Mouse (Mus musculus) testis, adult 2 months (tissue): ENCODE measurements around the gene 9930022D16Rik. TPM values are rescaled to one million over a fixed set of nuclear protein-coding genes. Genes with fewer than 3 reads are reported as not detected.

ENCODE experiments used
- H3K27ac ChIP-seq: fragments of 200-500 bp; 2 replicates; pipeline ENCODE4 v1.5.1; 2012; ENCODE audit warnings: low read depth, low read length; ENCODE audit not compliant: control insufficient read depth, insufficient read depth
- H3K27me3 ChIP-seq: fragments of 200-500 bp; 2 replicates; pipeline ENCODE4 v1.6.1; 2012; ENCODE audit warnings: mild to moderate bottlenecking, low read length, moderate library complexity; ENCODE audit not compliant: control insufficient read depth, insufficient read depth
- H3K36me3 ChIP-seq: fragments of 200-500 bp; 2 replicates; pipeline ENCODE4 v1.6.1; 2012; ENCODE audit warnings: mild to moderate bottlenecking, low read length; ENCODE audit not compliant: control insufficient read depth, insufficient read depth
- H3K4me1 ChIP-seq: fragments of 200-500 bp; 2 replicates; pipeline ENCODE4 v1.6.1; 2012; ENCODE audit warnings: low read length; ENCODE audit not compliant: control insufficient read depth, insufficient read depth
- H3K4me3 ChIP-seq: fragments of 200-500 bp; 2 replicates; pipeline ENCODE4 v1.5.1; 2012; ENCODE audit warnings: low read depth, mild to moderate bottlenecking, low read length, moderate library complexity, mixed read lengths; ENCODE audit not compliant: control insufficient read depth
- CTCF ChIP-seq: fragments of 200-500 bp; IDR thresholded peaks from 2 replicates; pipeline ENCODE4 v1.5.1; 2012; ENCODE audit warnings: low read depth, mild to moderate bottlenecking, inconsistent platforms, low read length, moderate library complexity; ENCODE audit not compliant: control insufficient read depth, insufficient read depth, insufficient replicate concordance
- POLR2A ChIP-seq: fragments of 200-500 bp; IDR thresholded peaks from 2 replicates; pipeline ENCODE4 v1.6.1; 2012; ENCODE audit warnings: low read depth, mild to moderate bottlenecking, inconsistent platforms, low read length, moderate library complexity; ENCODE audit not compliant: control insufficient read depth
- polyA plus RNA-seq: library from polyadenylated mRNA; depleted of rRNA; stranded (reverse); fragments of >200 nt; gene quantifications from 2 replicates; pipeline ENCODE4 v1.2.3, GENCODE M21; 2012

Gene 9930022D16Rik
- polyA plus RNA-seq, 1 experiment = not detected

- H3K4me3 ChIP-seq = no peak overlapping the region
- no peak overlapping the region for H3K27ac ChIP-seq
- TF ChIP-seq POLR2A (no peak), CTCF (no peak)
- H3K27me3 ChIP-seq = no peaks in the 10 kb centered on the region
- no peaks in the 10 kb centered on the region for H3K36me3 ChIP-seq
- H3K4me1 ChIP-seq = no peaks in the 10 kb centered on the region
Measured at GRCm38 (mm10) chr11:109417472-109418040, 3.8 kb downstream of the 9930022D16Rik start.

GRCm38 (mm10) chr11:109419461-109419860, 5.7 kb downstream of the 9930022D16Rik start:
- H3K27me3 ChIP-seq = no peaks in the 10 kb centered on the region
- no peak overlapping the region for H3K27ac ChIP-seq
- no peaks in the 10 kb centered on the region for H3K36me3 ChIP-seq
- TF ChIP-seq CTCF = no peak
- TF ChIP-seq POLR2A = no peak
- H3K4me3 ChIP-seq = no peak overlapping the region
- no peaks in the 10 kb centered on the region for H3K4me1 ChIP-seq

GRCm38 (mm10) chr11:109419961-109420566, 6.3 kb downstream of the 9930022D16Rik start:
- H3K27me3 ChIP-seq = no peaks in the 10 kb centered on the region
- TF ChIP-seq POLR2A (no peak), CTCF (no peak)
- H3K27ac ChIP-seq = no peak overlapping the region

GRCm38 (mm10) chr11:109420567-109420962, 6.8 kb downstream of the 9930022D16Rik start:
- Histone ChIP-seq H3K4me1 (peaks cover 3% of the 10 kb centered on the region; the same call in 1 of the 2 replicates), H3K27me3 (no peaks in the 10 kb centered on the region), H3K27ac (no peak overlapping the region), H3K36me3 (no peaks in the 10 kb centered on the region), H3K4me3 (no peak overlapping the region)
- TF ChIP-seq POLR2A = no peak
- TF ChIP-seq CTCF = no peak

More at GRCm38 (mm10) chr11:109419961-109420566, 6.3 kb downstream of the 9930022D16Rik start:
- peaks cover 1% of the 10 kb centered on the region; the same call in 1 of the 2 replicates for H3K4me1 ChIP-seq
- no peaks in the 10 kb centered on the region for H3K36me3 ChIP-seq
- H3K4me3 ChIP-seq = no peak overlapping the region

- Histone ChIP-seq H3K36me3 (no peaks in the 10 kb centered on the region), H3K27ac (no peak overlapping the region), H3K4me1 (peaks cover 3% of the 10 kb centered on the region; the same call in 1 of the 2 replicates), H3K27me3 (no peaks in the 10 kb centered on the region), H3K4me3 (no peak overlapping the region)
- TF ChIP-seq POLR2A (no peak), CTCF (no peak)
Measured at GRCm38 (mm10) chr11:109421205-109421604, 7.5 kb downstream of the 9930022D16Rik start.

GRCm38 (mm10) chr11:109422263-109422662, 8.5 kb downstream of the 9930022D16Rik start:
- TF ChIP-seq POLR2A (no peak), CTCF (peak; percentile 15; the same call in 1 of the 2 replicates)
- H3K27ac ChIP-seq = no peak overlapping the region
- no peaks in the 10 kb centered on the region for H3K36me3 ChIP-seq

GRCm38 (mm10) chr11:109423294-109423693, 9.6 kb downstream of the 9930022D16Rik start:
- H3K27me3 ChIP-seq = no peaks in the 10 kb centered on the region

More at GRCm38 (mm10) chr11:109422263-109422662, 8.5 kb downstream of the 9930022D16Rik start:
- Histone ChIP-seq H3K4me3 (no peak overlapping the region), H3K4me1 (peaks cover 3% of the 10 kb centered on the region; the same call in 1 of the 2 replicates), H3K27me3 (no peaks in the 10 kb centered on the region)

More at GRCm38 (mm10) chr11:109423294-109423693, 9.6 kb downstream of the 9930022D16Rik start:
- Histone ChIP-seq H3K4me1 (peaks cover 3% of the 10 kb centered on the region; the same call in 1 of the 2 replicates), H3K4me3 (no peak overlapping the region), H3K27ac (no peak overlapping the region), H3K36me3 (no peaks in the 10 kb centered on the region)
- TF ChIP-seq CTCF (no peak), POLR2A (no peak)
